Mouse (Mus musculus) common myeloid progenitor, adult 5-6 weeks (primary cell): ENCODE results near the gene Ddc. TPM values are rescaled to one million over a fixed set of nuclear protein-coding genes. Genes with fewer than 3 reads are reported as not detected.

Source experiments
- ATAC-seq: replicated peaks from 2 replicates; pipeline ENCODE4 v1.8.0; 2016; ENCODE audit warnings: low read depth, mild to moderate bottlenecking, moderate TSS enrichment, inconsistent platforms; ENCODE audit not compliant: poor library complexity, severe bottlenecking
- total RNA-seq: library from RNA; stranded (forward); fragments of 200-1000, 187-1606 nt; gene quantifications from 2 replicates; pipeline ENCODE4 v1.2.3, GENCODE M21; 2017

The Ddc gene
- total RNA-seq, 1 experiment from 2014 or later = not detected

GRCm38 (mm10) chr11:11850476-11851267 lies 47.3 kb downstream of the Ddc start:
- no peak for ATAC-seq

- no peak for ATAC-seq
Observed at GRCm38 (mm10) chr11:11849513-11850311, 48.2 kb downstream of the Ddc start.

GRCm38 (mm10) chr11:11848467-11848866 lies 49.5 kb downstream of the Ddc start:
- ATAC-seq = no peak

GRCm38 (mm10) chr11:11845044-11845443 lies 52.9 kb downstream of the Ddc start:
- no peak for ATAC-seq

- peak; percentile 64 for ATAC-seq
Observed at GRCm38 (mm10) chr11:11844367-11844971, 53.5 kb downstream of the Ddc start.

- ATAC-seq = no peak
Observed at GRCm38 (mm10) chr11:11841590-11841989, 56.4 kb downstream of the Ddc start.

GRCm38 (mm10) chr11:11840746-11841145 lies 57.2 kb downstream of the Ddc start:
- no peak for ATAC-seq

GRCm38 (mm10) chr11:11839874-11840273 lies 58.1 kb downstream of the Ddc start:
- no peak for ATAC-seq

GRCm38 (mm10) chr11:11837384-11837783 lies 60.6 kb downstream of the Ddc start:
- ATAC-seq = no peak

- peak; percentile 83 for ATAC-seq
Observed at GRCm38 (mm10) chr11:11836713-11837370, 61.1 kb downstream of the Ddc start.

- no peak for ATAC-seq
Observed at GRCm38 (mm10) chr11:11836262-11836661, 61.7 kb downstream of the Ddc start.

GRCm38 (mm10) chr11:11835791-11836190 lies 62.2 kb downstream of the Ddc start:
- no peak for ATAC-seq

- ATAC-seq = no peak; the same call in 1 of the 2 replicates
Observed at GRCm38 (mm10) chr11:11835361-11835760, 62.6 kb downstream of the Ddc start.

GRCm38 (mm10) chr11:11833100-11833499 lies 64.8 kb downstream of the Ddc start:
- ATAC-seq = peak; percentile 31

- no peak for ATAC-seq
Observed at GRCm38 (mm10) chr11:11832755-11833084, 65.2 kb downstream of the Ddc start.

GRCm38 (mm10) chr11:11831940-11832754 lies 65.8 kb downstream of the Ddc start:
- ATAC-seq = no peak

GRCm38 (mm10) chr11:11831526-11831925 lies 66.4 kb downstream of the Ddc start:
- ATAC-seq = no peak

- ATAC-seq = no peak
Observed at GRCm38 (mm10) chr11:11830884-11831495, 67.0 kb downstream of the Ddc start.
